Mouse (Mus musculus): ENCODE data around the gene Lrrc74a. TPM values are rescaled to one million over a fixed set of nuclear protein-coding genes. Genes with fewer than 3 reads are reported as not detected.

Gene Lrrc74a
- polyA plus RNA-seq, 1 experiment from 2014 or later: not detected

- under 1% methylated on average over 19 of the region's 19 CpGs for WGBS
- no peaks in the 10 kb centered on the region for H3K36me3 ChIP-seq
- peak overlapping the region; percentile 93 for H3K4me2 ChIP-seq
- peak overlapping the region; percentile 58 for H3K9ac ChIP-seq
- peak overlapping the region; percentile 76 for H3K4me3 ChIP-seq
- peak overlapping the region; percentile 80 for H3K27ac ChIP-seq (replicated peaks)
- H3K4me1 ChIP-seq (replicated peaks): peaks cover 18% of the 10 kb centered on the region
- no peaks in the 10 kb centered on the region for H3K9me3 ChIP-seq
- H3K27me3 ChIP-seq: no peaks in the 10 kb centered on the region
- ATAC-seq (ENCODE audit: low FRiP score, low read depth): peak; percentile 29; the same call in 1 of the 2 replicates
These were observed 8.5 kb upstream of the Lrrc74a start for GRCm38 (mm10) chr12:86725706-86726105.

- Histone ChIP-seq H3K4me3 (peak within 1 kb of the TSS; percentile 76), H3K9me3 (no peaks in the 10 kb centered on the region), H3K27me3 (no peaks in the 10 kb centered on the region), H3K4me1 (replicated peaks) (peaks cover 18% of the 10 kb centered on the region), H3K36me3 (no peaks in the 10 kb centered on the region), H3K4me2 (peak within 1 kb of the TSS; percentile 93), H3K27ac (replicated peaks) (peak within 1 kb of the TSS; percentile 80), H3K9ac (peak within 1 kb of the TSS; percentile 58)
- whole genome bisulfite sequencing: under 1% methylated on average over 44 of the region's 44 CpGs
- ATAC-seq (ENCODE audit: low FRiP score, low read depth): peak; percentile 99
These were observed 8.0 kb upstream of the Lrrc74a start, which contains the start of gene Angel1 for GRCm38 (mm10) chr12:86726120-86726640. TSS of gene Angel1 (minus strand) at chr12:86726460.

GRCm38 (mm10) chr12:86761036-86761435 lies 26.9 kb downstream of the Lrrc74a start:
- no peak overlapping the region for H3K27ac ChIP-seq (replicated peaks)
- H3K4me3 ChIP-seq: no peak overlapping the region
- H3K4me2 ChIP-seq: no peak overlapping the region
- no peak for ATAC-seq (ENCODE audit: low FRiP score, low read depth)
- no peaks in the 10 kb centered on the region for H3K36me3 ChIP-seq
- 72% methylated on average over 13 of the region's 13 CpGs for WGBS
- H3K9me3 ChIP-seq: no peaks in the 10 kb centered on the region
- no peaks in the 10 kb centered on the region for H3K4me1 ChIP-seq (replicated peaks)
- H3K9ac ChIP-seq: no peak overlapping the region
- no peaks in the 10 kb centered on the region for H3K27me3 ChIP-seq

- Histone ChIP-seq H3K27me3 (no peaks in the 10 kb centered on the region), H3K4me3 (no peak overlapping the region), H3K9ac (no peak overlapping the region), H3K9me3 (no peaks in the 10 kb centered on the region), H3K4me1 (replicated peaks) (peaks cover under 1% of the 10 kb centered on the region; the same call in 1 of the 2 replicates), H3K36me3 (no peaks in the 10 kb centered on the region), H3K27ac (replicated peaks) (no peak overlapping the region), H3K4me2 (no peak overlapping the region)
- WGBS: 83% methylated on average over 6 of the region's 6 CpGs
- ATAC-seq (ENCODE audit: low FRiP score, low read depth): no peak
These were observed 29.9 kb downstream of the Lrrc74a start for GRCm38 (mm10) chr12:86764060-86764459.

- Histone ChIP-seq H3K36me3 (no peaks in the 10 kb centered on the region), H3K4me3 (no peak overlapping the region), H3K27ac (replicated peaks) (no peak overlapping the region), H3K27me3 (no peaks in the 10 kb centered on the region), H3K4me2 (no peak overlapping the region), H3K4me1 (replicated peaks) (peaks cover 18% of the 10 kb centered on the region), H3K9me3 (no peaks in the 10 kb centered on the region), H3K9ac (no peak overlapping the region)
- 92% methylated on average over 8 of the region's 8 CpGs for WGBS
- no peak for ATAC-seq (ENCODE audit: low FRiP score, low read depth)
These were observed 32.3 kb downstream of the Lrrc74a start for GRCm38 (mm10) chr12:86766467-86766866.

- H3K4me3 ChIP-seq: no peak overlapping the region
- H3K27me3 ChIP-seq: no peaks in the 10 kb centered on the region
- H3K27ac ChIP-seq (replicated peaks): no peak overlapping the region
- no peak for ATAC-seq (ENCODE audit: low FRiP score, low read depth)
- H3K9me3 ChIP-seq: no peaks in the 10 kb centered on the region
- no peaks in the 10 kb centered on the region for H3K36me3 ChIP-seq
- peaks cover 26% of the 10 kb centered on the region for H3K4me1 ChIP-seq (replicated peaks)
- H3K9ac ChIP-seq: no peak overlapping the region
- H3K4me2 ChIP-seq: no peak overlapping the region
- 38% methylated on average over 20 of the region's 20 CpGs for WGBS
These were observed 33.9 kb downstream of the Lrrc74a start for GRCm38 (mm10) chr12:86767868-86768631.

GRCm38 (mm10) chr12:86768986-86769580 lies 34.9 kb downstream of the Lrrc74a start:
- ATAC-seq (ENCODE audit: low FRiP score, low read depth): no peak
- 35% methylated on average over 4 of the region's 4 CpGs for WGBS

GRCm38 (mm10) chr12:86769819-86770218 lies 35.6 kb downstream of the Lrrc74a start:
- Histone ChIP-seq H3K9ac (no peak overlapping the region), H3K9me3 (no peaks in the 10 kb centered on the region), H3K36me3 (no peaks in the 10 kb centered on the region), H3K27me3 (no peaks in the 10 kb centered on the region), H3K4me2 (no peak overlapping the region), H3K27ac (replicated peaks) (peak overlapping the region; percentile 62), H3K4me3 (no peak overlapping the region), H3K4me1 (replicated peaks) (peaks cover 26% of the 10 kb centered on the region)
- no peak for ATAC-seq (ENCODE audit: low FRiP score, low read depth)

More at GRCm38 (mm10) chr12:86768986-86769580, 34.9 kb downstream of the Lrrc74a start:
- Histone ChIP-seq H3K4me2 (no peak overlapping the region), H3K4me1 (replicated peaks) (peaks cover 26% of the 10 kb centered on the region), H3K36me3 (no peaks in the 10 kb centered on the region), H3K27me3 (no peaks in the 10 kb centered on the region), H3K9me3 (no peaks in the 10 kb centered on the region), H3K4me3 (no peak overlapping the region), H3K27ac (replicated peaks) (no peak overlapping the region), H3K9ac (no peak overlapping the region)

GRCm38 (mm10) chr12:86770261-86770670 lies 36.1 kb downstream of the Lrrc74a start:
- peaks cover 26% of the 10 kb centered on the region for H3K4me1 ChIP-seq (replicated peaks)
- H3K27ac ChIP-seq (replicated peaks): peak overlapping the region; percentile 62
- no peaks in the 10 kb centered on the region for H3K36me3 ChIP-seq
- no peak overlapping the region for H3K4me2 ChIP-seq
- no peak overlapping the region for H3K9ac ChIP-seq
- 20% methylated on average over 4 of the region's 4 CpGs for WGBS
- H3K27me3 ChIP-seq: no peaks in the 10 kb centered on the region
- no peaks in the 10 kb centered on the region for H3K9me3 ChIP-seq
- peak; percentile 21; the same call in 1 of the 2 replicates for ATAC-seq (ENCODE audit: low FRiP score, low read depth)
- H3K4me3 ChIP-seq: no peak overlapping the region

GRCm38 (mm10) chr12:86770927-86771326 lies 36.8 kb downstream of the Lrrc74a start:
- Histone ChIP-seq H3K27me3 (no peaks in the 10 kb centered on the region), H3K4me2 (no peak overlapping the region), H3K4me3 (no peak overlapping the region), H3K36me3 (no peaks in the 10 kb centered on the region), H3K4me1 (replicated peaks) (peaks cover 26% of the 10 kb centered on the region), H3K27ac (replicated peaks) (0 out of 2 replicates have a peak overlapping the region, but pooled peaks have one; percentile 17), H3K9ac (no peak overlapping the region), H3K9me3 (no peaks in the 10 kb centered on the region)
- ATAC-seq (ENCODE audit: low FRiP score, low read depth): no peak
- WGBS: 7% methylated on average over 3 of the region's 3 CpGs

GRCm38 (mm10) chr12:86771823-86772427 lies 37.8 kb downstream of the Lrrc74a start:
- no peak overlapping the region for H3K9ac ChIP-seq

GRCm38 (mm10) chr12:86772551-86772950 lies 38.4 kb downstream of the Lrrc74a start:
- peak overlapping the region; percentile 73; the same call in 1 of the 2 replicates for H3K27ac ChIP-seq (replicated peaks)
- no peak overlapping the region for H3K4me2 ChIP-seq
- H3K9ac ChIP-seq: no peak overlapping the region
- ATAC-seq (ENCODE audit: low FRiP score, low read depth): peak; percentile 28; the same call in 1 of the 2 replicates
- no peak overlapping the region for H3K4me3 ChIP-seq
- peaks cover 26% of the 10 kb centered on the region for H3K4me1 ChIP-seq (replicated peaks)
- no peaks in the 10 kb centered on the region for H3K9me3 ChIP-seq
- H3K36me3 ChIP-seq: no peaks in the 10 kb centered on the region
- 34% methylated on average over 3 of the region's 3 CpGs for WGBS
- H3K27me3 ChIP-seq: no peaks in the 10 kb centered on the region

More at GRCm38 (mm10) chr12:86771823-86772427, 37.8 kb downstream of the Lrrc74a start:
- no peaks in the 10 kb centered on the region for H3K36me3 ChIP-seq
- peak; percentile 75 for ATAC-seq (ENCODE audit: low FRiP score, low read depth)
- H3K27ac ChIP-seq (replicated peaks): peak overlapping the region; percentile 66; the same call in 1 of the 2 replicates
- H3K27me3 ChIP-seq: no peaks in the 10 kb centered on the region
- H3K4me2 ChIP-seq: peak overlapping the region; percentile 28
- H3K9me3 ChIP-seq: no peaks in the 10 kb centered on the region
- WGBS: 11% methylated on average over 12 of the region's 12 CpGs
- H3K4me1 ChIP-seq (replicated peaks): peaks cover 26% of the 10 kb centered on the region
- no peak overlapping the region for H3K4me3 ChIP-seq
